Mouse (Mus musculus): ENCODE data around the gene Arpc5.
"Not testable (repeated sequence)": the region's sequence is repeated elsewhere in the genome, so short reads cannot be mapped to it uniquely, and the experiment has no call there.

The Arpc5 gene

GRCm38 (mm10) chr1:152779071-152779737 is 12.9 kb downstream of the Arpc5 start:
- DNase-seq (ENCODE audit: low read depth in 1 of 2, low spot score in 2 of 2), result peak in 1 of 2 experiments; percentile 51

GRCm38 (mm10) chr1:152784620-152785019 is 18.3 kb downstream of the Arpc5 start:
- DNase-seq (ENCODE audit: low read depth in 1 of 2, low spot score in 2 of 2), result no peak

- not testable (repeated sequence) for DNase-seq (ENCODE audit: low read depth in 1 of 2, low spot score in 2 of 2)
Observed at GRCm38 (mm10) chr1:152785446-152785845, 19.1 kb downstream of the Arpc5 start.

GRCm38 (mm10) chr1:152786953-152787352 is 20.6 kb downstream of the Arpc5 start:
- DNase-seq (ENCODE audit: low read depth in 1 of 2, low spot score in 2 of 2), result peak in 1 of 2 experiments; percentile 29

- DNase-seq (ENCODE audit: low read depth in 1 of 2, low spot score in 2 of 2), result no peak
Observed at GRCm38 (mm10) chr1:152788121-152788660, 21.8 kb downstream of the Arpc5 start.

GRCm38 (mm10) chr1:152790254-152790653 is 23.9 kb downstream of the Arpc5 start:
- peak in 1 of 2 experiments; percentile 40 for DNase-seq (ENCODE audit: low read depth in 1 of 2, low spot score in 2 of 2)

GRCm38 (mm10) chr1:152790821-152791220 is 24.5 kb downstream of the Arpc5 start:
- no peak for DNase-seq (ENCODE audit: low read depth in 1 of 2, low spot score in 2 of 2)

- DNase-seq (ENCODE audit: low read depth in 1 of 2, low spot score in 2 of 2), result no peak
Observed at GRCm38 (mm10) chr1:152791269-152791668, 24.9 kb downstream of the Arpc5 start.

GRCm38 (mm10) chr1:152792736-152793494 is 26.6 kb downstream of the Arpc5 start:
- DNase-seq (ENCODE audit: low read depth in 1 of 2, low spot score in 2 of 2), result no peak

GRCm38 (mm10) chr1:152793495-152794130 is 27.3 kb downstream of the Arpc5 start:
- no peak for DNase-seq (ENCODE audit: low read depth in 1 of 2, low spot score in 2 of 2)

- DNase-seq (ENCODE audit: low read depth in 1 of 2, low spot score in 2 of 2), result no peak
Observed at GRCm38 (mm10) chr1:152795688-152796255, 29.4 kb downstream of the Arpc5 start.

- DNase-seq (ENCODE audit: low read depth in 1 of 2, low spot score in 2 of 2), result no peak
Observed at GRCm38 (mm10) chr1:152796683-152797263, 30.4 kb downstream of the Arpc5 start.

GRCm38 (mm10) chr1:152798125-152798524 is 31.8 kb downstream of the Arpc5 start:
- DNase-seq (ENCODE audit: low read depth in 1 of 2, low spot score in 2 of 2), result no peak

- DNase-seq (ENCODE audit: low read depth in 1 of 2, low spot score in 2 of 2), result no peak
Observed at GRCm38 (mm10) chr1:152799897-152800296, 33.6 kb downstream of the Arpc5 start, which contains the start of gene Ncf2. Gene Ncf2 (plus strand): TSS chr1:152800194.

GRCm38 (mm10) chr1:152800633-152801176 is 34.4 kb downstream of the Arpc5 start:
- no peak for DNase-seq (ENCODE audit: low read depth in 1 of 2, low spot score in 2 of 2)

GRCm38 (mm10) chr1:152804907-152805306 is 38.6 kb downstream of the Arpc5 start:
- DNase-seq (ENCODE audit: low read depth in 1 of 2, low spot score in 2 of 2), result peak in 1 of 2 experiments; percentile 39

GRCm38 (mm10) chr1:152807619-152808391 is 41.5 kb downstream of the Arpc5 start:
- peak; percentile 60 to 74 for DNase-seq (ENCODE audit: low read depth in 1 of 2, low spot score in 2 of 2)

- no peak for DNase-seq (ENCODE audit: low read depth in 1 of 2, low spot score in 2 of 2)
Observed at GRCm38 (mm10) chr1:152808392-152808680, 42.0 kb downstream of the Arpc5 start.

- DNase-seq (ENCODE audit: low read depth in 1 of 2, low spot score in 2 of 2), result no peak
Observed at GRCm38 (mm10) chr1:152809541-152810252, 43.4 kb downstream of the Arpc5 start.

All from monocyte, adult 2 months (primary cell).